Mouse (Mus musculus) thymus, adult 2 months (tissue): ENCODE results near the gene Sprr2e.

Experiments used
- CTCF ChIP-seq: fragments of 200-500 bp; IDR thresholded peaks from 2 replicates; pipeline ENCODE4 v1.5.1; 2012; ENCODE audit warnings: mild to moderate bottlenecking, control low read depth, low read length, moderate library complexity, borderline replicate concordance; ENCODE audit not compliant: control insufficient read depth, poor library complexity, insufficient read depth; ENCODE audit errors: extremely low read depth
- POLR2A ChIP-seq: fragments of 200-500 bp; IDR thresholded peaks from 2 replicates; pipeline ENCODE4 v1.6.1; 2012; ENCODE audit warnings: mild to moderate bottlenecking, low read length, control low read depth, moderate library complexity; ENCODE audit not compliant: control insufficient read depth, poor library complexity, insufficient read depth; ENCODE audit errors: extremely low read depth

GRCm38 (mm10) chr3:92361619-92362018, 9.7 kb downstream of the Sprr2e start:
- no peak for TF ChIP-seq CTCF
- TF ChIP-seq POLR2A: no peak
